ENCODE assay signal across 9 mouse cellular contexts in genomic region chr9:116511450-116511849, GRCm38 (mm10).
DNase-seq lines count a peak whose midpoint lies in the region; ATAC-seq lines count a peak whose summit lies in the region.
"Had no signal": no experiment of that assay in that cellular context is flagged by ENCODE, and none has a peak within 500 bp of the region (broad histone marks: within the 10 kb centered on the region; RNA-seq: fewer than 3 reads in every experiment).

No protein-coding gene starts in this region.

- no peaks in the 10 kb centered on the region for H3K9me3 ChIP-seq in embryonic facial prominence, embryonic 14.5 days (ENCODE audit: control insufficient read depth, low read length)

- DNase-seq in kidney, adult 9 months: peak; percentile 24
- DNase-seq in kidney, adult 11 months: no peak
- peak; percentile 18 for DNase-seq in 3134 (ENCODE audit: extremely low read depth, insufficient read length, low spot score)
- peak; percentile 9 for DNase-seq in A20 (ENCODE audit: low read depth, low spot score)
- peak; percentile 68 for DNase-seq in embryonic facial prominence, embryonic 14.5 days (ENCODE audit: low spot score)
- DNase-seq in spleen, postnatal 14 days (ENCODE audit: low spot score in 2 of 2): no peak
- DNase-seq in adrenal gland, postnatal 4 days (ENCODE audit: low spot score in 2 of 2): no peak
- DNase-seq: cerebellum, adult 11-12 months had no signal

- no peak for ATAC-seq in embryonic facial prominence, embryonic 14.5 days (ENCODE audit: low read depth)
- ATAC-seq in inflammation-experienced regulatory T-cells, adult 6 months: no peak

- no peak overlapping the region for H3K9ac ChIP-seq in embryonic facial prominence, embryonic 14.5 days (ENCODE audit: low read depth, low read length)

- H3K27me3 ChIP-seq in embryonic facial prominence, embryonic 14.5 days (replicated peaks; ENCODE audit: control insufficient read depth, insufficient read depth, low read length): no peaks in the 10 kb centered on the region

- H3K4me2 ChIP-seq in embryonic facial prominence, embryonic 14.5 days (ENCODE audit: low read depth, low read length): no peak overlapping the region

- no peak overlapping the region for H3K27ac ChIP-seq in embryonic facial prominence, embryonic 14.5 days (replicated peaks; ENCODE audit: low read depth, low read length)

- no peaks in the 10 kb centered on the region for H3K36me3 ChIP-seq in embryonic facial prominence, embryonic 14.5 days (ENCODE audit: control insufficient read depth, insufficient read depth, low read length)

- 50% methylated on average over 3 of the region's 3 CpGs for WGBS in embryonic facial prominence, embryonic 14.5 days

- H3K4me3 ChIP-seq in embryonic facial prominence, embryonic 14.5 days (ENCODE audit: low read depth, low read length): no peak overlapping the region

- no peaks in the 10 kb centered on the region for H3K4me1 ChIP-seq in embryonic facial prominence, embryonic 14.5 days (ENCODE audit: control insufficient read depth, insufficient read depth, low read length)

Comparison
In these comparisons a context has a peak if more than half of its experiments do, and no peak if none do; other contexts are left out.
1. DNase-seq: peak in kidney, adult 9 months (single experiment), 3134 (single experiment), A20 (single experiment) and embryonic facial prominence, embryonic 14.5 days (single experiment); none in kidney, adult 11 months (single experiment), spleen, postnatal 14 days (0 of 2) and adrenal gland, postnatal 4 days (0 of 2).